Mouse (Mus musculus): ENCODE measurements around the gene Sf3b4. TPM values are rescaled to one million over a fixed set of nuclear protein-coding genes. Genes with fewer than 3 reads are reported as not detected.

Sf3b4 gene
- polyA plus RNA-seq, 1 experiment from 2014 or later, result 152 TPM

Other genes with a start within 250 kb of the Sf3b4 start
- gene Anp32e, start 243.1 kb upstream of the Sf3b4 start, polyA plus RNA-seq (2015; fragmentation: Nextera tagmentation; extraction: Ambion mirVana), result 149 and 178 TPM in 2 replicates
- gene Plekho1, start 176.3 kb upstream of the Sf3b4 start, polyA plus RNA-seq (2015; fragmentation: Nextera tagmentation; extraction: Ambion mirVana), result 28.0 and 30.1 TPM in 2 replicates
- 28.4 and 32.4 TPM in 2 replicates for gene Vps45, start 113.9 kb upstream of the Sf3b4 start, polyA plus RNA-seq (2015; fragmentation: Nextera tagmentation; extraction: Ambion mirVana)
- gene Otud7b, start 67.8 kb upstream of the Sf3b4 start, polyA plus RNA-seq (2015; fragmentation: Nextera tagmentation; extraction: Ambion mirVana), result 18.7 and 19.8 TPM in 2 replicates
- 20.0 and 20.2 TPM in 2 replicates for gene Mtmr11, start 10.3 kb upstream of the Sf3b4 start, polyA plus RNA-seq (2015; fragmentation: Nextera tagmentation; extraction: Ambion mirVana)
- 6.0 and 7.4 TPM in 2 replicates for gene Sv2a, start 8.8 kb downstream of the Sf3b4 start, polyA plus RNA-seq (2015; fragmentation: Nextera tagmentation; extraction: Ambion mirVana)
- 59.5 and 60.7 TPM in 2 replicates for gene Bola1, start 47.4 kb downstream of the Sf3b4 start, polyA plus RNA-seq (2015; fragmentation: Nextera tagmentation; extraction: Ambion mirVana)
- 1.1 and 1.6 TPM in 2 replicates for gene Hist2h2ab, start 47.5 kb downstream of the Sf3b4 start, polyA plus RNA-seq (2015; fragmentation: Nextera tagmentation; extraction: Ambion mirVana)
- 7.6 and 11.1 TPM in 2 replicates for gene Hist2h2ac, start 48.5 kb downstream of the Sf3b4 start, polyA plus RNA-seq (2015; fragmentation: Nextera tagmentation; extraction: Ambion mirVana)
- gene Hist2h2be, start 48.8 kb downstream of the Sf3b4 start, polyA plus RNA-seq (2015; fragmentation: Nextera tagmentation; extraction: Ambion mirVana), result 5.7 and 7.1 TPM in 2 replicates
- gene Hist2h3c2, start 66.8 kb downstream of the Sf3b4 start, polyA plus RNA-seq (2015; fragmentation: Nextera tagmentation; extraction: Ambion mirVana), result 5.8 and 6.5 TPM in 2 replicates
- 39.6 and 41.9 TPM in 2 replicates for gene Hist2h2aa2, start 67.9 kb downstream of the Sf3b4 start, polyA plus RNA-seq (2015; fragmentation: Nextera tagmentation; extraction: Ambion mirVana)
- 17.7 and 20.5 TPM in 2 replicates for gene Hist2h2aa1, start 73.2 kb downstream of the Sf3b4 start, polyA plus RNA-seq (2015; fragmentation: Nextera tagmentation; extraction: Ambion mirVana)
- 1.0 and 1.3 TPM in 2 replicates for gene Hist2h3c1, start 74.4 kb downstream of the Sf3b4 start, polyA plus RNA-seq (2015; fragmentation: Nextera tagmentation; extraction: Ambion mirVana)
- 10.7 and 10.9 TPM in 2 replicates for gene Hist2h4, start 91.0 kb downstream of the Sf3b4 start, polyA plus RNA-seq (2015; fragmentation: Nextera tagmentation; extraction: Ambion mirVana)
- gene Hist2h3b, start 96.3 kb downstream of the Sf3b4 start, polyA plus RNA-seq (2015; fragmentation: Nextera tagmentation; extraction: Ambion mirVana), result 49.9 and 61.1 TPM in 2 replicates
- 6.5 and 9.2 TPM in 2 replicates for gene Hist2h2bb, start 97.4 kb downstream of the Sf3b4 start, polyA plus RNA-seq (2015; fragmentation: Nextera tagmentation; extraction: Ambion mirVana)
- gene Fcgr1, start 121.6 kb downstream of the Sf3b4 start, polyA plus RNA-seq (2015; fragmentation: Nextera tagmentation; extraction: Ambion mirVana), result 2.3 and 3.0 TPM in 2 replicates

Measured in intestine, embryonic 15.5 days (tissue).